Mouse (Mus musculus): ENCODE measurements around the gene Hoxc8. TPM values are rescaled to one million over a fixed set of nuclear protein-coding genes. Genes with fewer than 3 reads are reported as not detected.
A peak's percentile ranks its signal among the peaks of the same experiment; 100 is the strongest.

Gene Hoxc8
- polyA plus RNA-seq, 1 experiment from 2014 or later = not detected

DNA sequence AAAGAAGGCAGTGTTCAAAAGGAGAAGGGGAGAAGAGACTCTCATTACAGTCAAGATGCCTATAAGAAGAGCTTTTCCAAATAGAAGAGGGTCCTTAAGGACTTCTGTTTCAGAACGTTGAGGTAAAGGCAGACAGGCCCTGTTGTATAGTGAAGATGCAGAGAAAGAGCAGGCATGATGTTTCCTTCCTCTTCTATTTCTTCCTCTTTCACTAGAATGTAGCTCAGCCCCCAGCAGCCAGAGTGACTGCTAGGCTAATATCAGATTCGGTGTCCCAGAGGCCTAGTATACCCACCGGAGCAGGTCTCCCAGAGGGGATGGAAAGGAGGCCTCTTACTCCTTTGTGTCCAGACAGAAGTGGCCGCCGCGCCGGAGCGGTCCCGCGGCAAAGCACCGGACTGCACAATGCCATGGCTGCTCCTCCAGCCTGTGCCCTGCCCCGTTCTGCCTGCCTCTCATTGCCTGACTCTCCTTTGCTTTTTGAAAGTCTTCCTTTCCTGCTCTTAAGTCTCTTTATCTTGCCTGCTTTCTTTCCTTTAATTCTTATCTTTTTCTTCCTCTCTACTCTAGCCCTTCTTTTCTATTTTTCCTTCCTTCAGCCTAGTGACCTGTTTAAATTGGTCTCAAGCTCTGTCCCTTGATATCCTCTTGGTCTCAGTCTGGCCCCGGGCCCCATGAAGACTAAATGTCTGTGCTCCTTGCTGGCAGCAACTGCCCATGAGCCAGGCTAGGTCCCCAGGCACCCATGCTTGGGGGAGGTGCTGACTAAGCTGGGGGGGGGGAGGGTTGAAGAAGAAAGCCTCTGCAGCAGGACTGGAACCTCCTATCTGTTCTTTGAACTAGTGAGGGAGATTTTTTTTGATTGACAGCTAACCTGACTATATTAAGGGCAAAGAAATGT, 11.5 kb upstream of the Hoxc8 start:
- Histone ChIP-seq H3K36me3 (ENCODE audit: control insufficient read depth, insufficient read depth, low read length) (no peaks in the 10 kb centered on the region), H3K4me1 (ENCODE audit: control insufficient read depth, insufficient read depth, low read length) (0 out of 2 replicates have a peak, but pooled peaks cover 3% of the 10 kb centered on the region), H3K27me3 (ENCODE audit: control insufficient read depth, insufficient read depth, low read length) (peaks cover 99% of the 10 kb centered on the region), H3K27ac (replicated peaks; ENCODE audit: low read depth, low read length) (no peak overlapping the region), H3K4me3 (replicated peaks; ENCODE audit: low read depth, low read length) (no peak overlapping the region), H3K4me2 (ENCODE audit: low read length) (no peak overlapping the region), H3K9ac (replicated peaks; ENCODE audit: low read length) (no peak overlapping the region), H3K9me3 (ENCODE audit: control insufficient read depth, low read length) (no peaks in the 10 kb centered on the region)
- ATAC-seq (ENCODE audit: low FRiP score, low TSS enrichment) (no peak), DNase-seq (no peak)
- WGBS = 2% methylated on average over 12 of the region's 13 CpGs

DNA sequence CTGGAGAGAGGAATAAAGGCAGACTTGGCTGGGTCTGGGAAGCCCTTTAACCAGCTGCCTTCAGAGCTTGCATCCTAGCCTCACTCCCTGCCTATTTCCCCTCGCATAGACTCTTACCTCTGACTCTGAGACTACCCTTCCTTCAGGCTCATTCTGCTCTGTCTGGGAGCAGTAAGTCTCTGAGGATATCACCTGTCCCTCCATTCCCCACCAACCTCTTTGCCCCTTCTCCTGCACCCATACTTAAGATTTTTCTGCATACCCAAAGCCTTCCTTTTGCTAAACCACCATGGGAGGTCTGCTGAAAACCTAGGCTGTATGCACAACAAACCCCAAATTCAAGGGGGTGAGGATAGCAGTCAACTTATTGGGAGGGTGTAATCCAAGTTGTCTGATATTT, 10.5 kb upstream of the Hoxc8 start:
- Histone ChIP-seq H3K27me3 (ENCODE audit: control insufficient read depth, insufficient read depth, low read length) (peaks cover 98% of the 10 kb centered on the region), H3K9ac (replicated peaks; ENCODE audit: low read length) (no peak overlapping the region), H3K4me1 (ENCODE audit: control insufficient read depth, insufficient read depth, low read length) (0 out of 2 replicates have a peak, but pooled peaks cover 3% of the 10 kb centered on the region), H3K4me2 (ENCODE audit: low read length) (no peak overlapping the region), H3K4me3 (replicated peaks; ENCODE audit: low read depth, low read length) (no peak overlapping the region), H3K9me3 (ENCODE audit: control insufficient read depth, low read length) (no peaks in the 10 kb centered on the region), H3K27ac (replicated peaks; ENCODE audit: low read depth, low read length) (no peak overlapping the region), H3K36me3 (ENCODE audit: control insufficient read depth, insufficient read depth, low read length) (no peaks in the 10 kb centered on the region)
- ATAC-seq (ENCODE audit: low FRiP score, low TSS enrichment) (no peak), DNase-seq (no peak)
- 0% methylated on average over 1 of the region's 1 CpGs for WGBS

DNA sequence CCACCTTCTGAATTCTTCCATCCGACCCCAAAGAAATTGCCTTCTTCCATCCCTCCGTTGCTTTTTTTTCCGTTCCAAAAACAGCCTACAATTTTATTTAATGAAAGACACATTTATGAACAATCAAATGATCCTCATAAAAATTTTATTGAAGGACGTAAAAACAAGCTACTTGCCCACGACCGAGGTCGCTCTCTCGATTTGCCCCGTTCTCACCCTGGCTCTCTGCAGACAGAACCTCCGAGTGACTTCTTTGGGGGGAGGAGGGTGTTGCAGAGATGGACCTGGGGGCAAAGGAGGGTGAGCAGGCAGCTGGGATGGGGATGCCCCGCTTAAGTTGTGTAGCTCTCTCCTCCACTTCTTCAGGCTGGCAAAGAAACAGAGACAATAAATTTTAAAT, 10.1 kb upstream of the Hoxc8 start:
- H3K4me3 ChIP-seq (replicated peaks; ENCODE audit: low read depth, low read length) = no peak overlapping the region
- no peak overlapping the region for H3K4me2 ChIP-seq (ENCODE audit: low read length)
- no peak overlapping the region for H3K27ac ChIP-seq (replicated peaks; ENCODE audit: low read depth, low read length)
- DNase-seq (no peak), ATAC-seq (ENCODE audit: low FRiP score, low TSS enrichment) (no peak)
- 2% methylated on average over 11 of the region's 11 CpGs for WGBS
- 0 out of 2 replicates have a peak, but pooled peaks cover 3% of the 10 kb centered on the region for H3K4me1 ChIP-seq (ENCODE audit: control insufficient read depth, insufficient read depth, low read length)
- no peaks in the 10 kb centered on the region for H3K36me3 ChIP-seq (ENCODE audit: control insufficient read depth, insufficient read depth, low read length)
- H3K9ac ChIP-seq (replicated peaks; ENCODE audit: low read length) = no peak overlapping the region
- H3K9me3 ChIP-seq (ENCODE audit: control insufficient read depth, low read length) = no peaks in the 10 kb centered on the region
- peaks cover 98% of the 10 kb centered on the region for H3K27me3 ChIP-seq (ENCODE audit: control insufficient read depth, insufficient read depth, low read length)

DNA sequence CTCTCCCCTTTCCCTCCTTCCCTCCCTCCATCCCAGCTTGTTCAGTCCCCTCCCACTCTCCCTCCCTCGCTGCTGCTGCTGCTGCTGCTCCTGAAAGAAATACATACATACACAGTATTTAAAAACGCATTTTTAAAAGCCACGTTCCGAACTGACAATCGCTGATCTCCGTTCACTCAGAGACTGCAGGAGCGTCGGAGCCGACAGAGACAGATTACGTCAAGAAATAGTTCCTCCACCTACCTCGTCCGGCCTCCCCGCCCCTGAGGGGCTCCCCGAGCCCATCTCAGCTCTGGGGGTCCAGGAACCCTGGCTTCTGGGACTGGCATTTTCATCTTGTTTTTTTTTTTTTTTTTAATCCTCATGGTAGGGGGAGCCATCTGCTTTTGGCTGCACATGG, 9.5 kb upstream of the Hoxc8 start:
- Histone ChIP-seq H3K36me3 (ENCODE audit: control insufficient read depth, insufficient read depth, low read length) (no peaks in the 10 kb centered on the region), H3K27ac (replicated peaks; ENCODE audit: low read depth, low read length) (no peak overlapping the region), H3K4me3 (replicated peaks; ENCODE audit: low read depth, low read length) (0 out of 2 replicates have a peak overlapping the region, but pooled peaks have one; percentile 14), H3K4me2 (ENCODE audit: low read length) (peak overlapping the region; percentile 40; the same call in 1 of the 2 replicates), H3K27me3 (ENCODE audit: control insufficient read depth, insufficient read depth, low read length) (peaks cover 98% of the 10 kb centered on the region), H3K4me1 (ENCODE audit: control insufficient read depth, insufficient read depth, low read length) (0 out of 2 replicates have a peak, but pooled peaks cover 3% of the 10 kb centered on the region), H3K9me3 (ENCODE audit: control insufficient read depth, low read length) (no peaks in the 10 kb centered on the region), H3K9ac (replicated peaks; ENCODE audit: low read length) (no peak overlapping the region)
- ATAC-seq (ENCODE audit: low FRiP score, low TSS enrichment) (no peak), DNase-seq (no peak)
- under 1% methylated on average over 14 of the region's 14 CpGs for WGBS

DNA sequence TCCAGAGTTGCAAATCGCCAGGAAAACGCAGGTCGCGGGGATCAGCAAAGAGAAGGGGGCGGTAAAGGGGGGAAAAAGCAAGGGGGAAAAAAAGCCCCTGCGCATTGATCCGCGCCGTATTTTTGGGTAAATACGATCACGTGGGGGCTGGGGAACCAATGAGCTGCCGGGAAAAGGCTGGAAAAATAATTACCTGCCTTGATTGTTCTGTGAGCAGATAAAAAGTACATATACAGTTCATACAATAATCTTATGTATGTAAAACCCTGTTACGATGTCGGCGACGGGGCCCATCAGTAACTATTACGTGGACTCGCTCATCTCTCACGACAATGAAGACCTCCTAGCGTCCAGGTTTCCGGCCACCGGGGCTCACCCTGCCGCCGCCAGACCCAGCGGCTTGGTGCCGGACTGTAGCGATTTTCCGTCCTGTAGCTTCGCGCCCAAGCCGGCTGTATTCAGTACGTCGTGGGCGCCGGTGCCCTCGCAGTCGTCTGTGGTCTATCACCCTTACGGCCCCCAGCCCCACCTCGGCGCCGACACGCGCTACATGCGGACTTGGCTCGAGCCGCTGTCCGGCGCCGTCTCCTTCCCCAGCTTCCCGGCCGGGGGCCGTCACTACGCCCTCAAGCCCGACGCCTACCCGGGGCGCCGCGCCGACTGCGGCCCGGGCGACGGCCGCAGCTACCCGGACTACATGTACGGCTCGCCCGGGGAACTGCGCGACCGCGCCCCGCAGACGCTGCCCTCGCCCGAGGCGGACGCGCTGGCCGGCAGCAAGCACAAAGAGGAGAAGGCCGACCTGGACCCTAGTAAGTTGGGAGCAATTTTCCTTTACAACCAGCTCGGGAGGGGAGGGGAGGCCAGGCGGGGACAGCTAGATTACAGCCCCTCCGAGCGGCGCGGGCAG, 8.8 kb upstream of the Hoxc8 start:
- Histone ChIP-seq H3K4me2 (ENCODE audit: low read length) (peak overlapping the region; percentile 40), H3K27ac (replicated peaks; ENCODE audit: low read depth, low read length) (no peak overlapping the region), H3K9me3 (ENCODE audit: control insufficient read depth, low read length) (no peaks in the 10 kb centered on the region), H3K9ac (replicated peaks; ENCODE audit: low read length) (no peak overlapping the region), H3K4me3 (replicated peaks; ENCODE audit: low read depth, low read length) (0 out of 2 replicates have a peak overlapping the region, but pooled peaks have one; percentile 14), H3K4me1 (ENCODE audit: control insufficient read depth, insufficient read depth, low read length) (0 out of 2 replicates have a peak, but pooled peaks cover 3% of the 10 kb centered on the region), H3K36me3 (ENCODE audit: control insufficient read depth, insufficient read depth, low read length) (no peaks in the 10 kb centered on the region), H3K27me3 (ENCODE audit: control insufficient read depth, insufficient read depth, low read length) (peaks cover 99% of the 10 kb centered on the region)
- 1% methylated on average over 88 of the region's 88 CpGs for WGBS
- DNase-seq = peak; percentile 53
- ATAC-seq (ENCODE audit: low FRiP score, low TSS enrichment) = no peak; the same call in 1 of the 2 replicates

DNA sequence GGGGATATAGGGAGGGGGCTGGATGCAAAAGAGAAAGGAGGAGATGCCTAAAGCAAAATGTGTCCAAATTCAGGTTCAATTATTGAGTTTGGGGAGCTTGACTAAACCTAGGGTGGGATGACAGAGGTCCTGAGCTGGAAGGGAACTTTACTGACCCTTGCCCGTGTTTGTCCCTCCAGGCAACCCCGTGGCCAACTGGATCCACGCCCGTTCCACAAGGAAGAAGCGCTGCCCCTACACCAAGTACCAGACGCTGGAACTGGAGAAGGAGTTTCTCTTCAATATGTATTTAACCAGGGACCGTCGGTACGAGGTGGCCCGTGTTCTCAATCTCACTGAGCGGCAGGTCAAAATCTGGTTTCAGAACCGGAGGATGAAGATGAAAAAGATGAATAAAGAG, 6.7 kb upstream of the Hoxc8 start:
- under 1% methylated on average over 12 of the region's 12 CpGs for WGBS
- Histone ChIP-seq H3K4me1 (ENCODE audit: control insufficient read depth, insufficient read depth, low read length) (0 out of 2 replicates have a peak, but pooled peaks cover 3% of the 10 kb centered on the region), H3K9ac (replicated peaks; ENCODE audit: low read length) (no peak overlapping the region), H3K9me3 (ENCODE audit: control insufficient read depth, low read length) (no peaks in the 10 kb centered on the region), H3K4me3 (replicated peaks; ENCODE audit: low read depth, low read length) (no peak overlapping the region), H3K36me3 (ENCODE audit: control insufficient read depth, insufficient read depth, low read length) (no peaks in the 10 kb centered on the region), H3K27ac (replicated peaks; ENCODE audit: low read depth, low read length) (no peak overlapping the region), H3K4me2 (ENCODE audit: low read length) (no peak overlapping the region), H3K27me3 (ENCODE audit: control insufficient read depth, insufficient read depth, low read length) (peaks cover 99% of the 10 kb centered on the region)
- no peak for ATAC-seq (ENCODE audit: low FRiP score, low TSS enrichment)
- no peak for DNase-seq

DNA sequence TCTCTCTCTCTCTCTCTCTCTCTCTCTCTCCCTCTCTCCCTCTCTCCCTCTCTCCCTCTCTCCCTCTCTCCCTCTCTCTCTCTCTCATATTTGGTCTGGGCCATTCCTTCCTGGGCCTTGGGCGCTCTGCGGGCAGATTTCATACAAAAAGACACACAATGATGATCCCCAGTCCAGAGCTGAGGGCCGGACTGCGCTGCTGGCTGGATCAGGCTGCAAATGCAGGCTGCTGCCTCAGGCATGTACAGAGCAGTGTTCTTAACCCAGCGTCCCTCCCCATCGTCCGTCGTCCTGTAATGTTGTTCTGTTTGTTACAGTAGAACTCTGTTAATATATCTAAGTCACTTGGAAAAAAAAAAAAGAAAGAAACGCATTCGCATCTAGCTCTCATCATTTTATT, 5.9 kb upstream of the Hoxc8 start:
- 0 out of 2 replicates have a peak, but pooled peaks cover 3% of the 10 kb centered on the region for H3K4me1 ChIP-seq (ENCODE audit: control insufficient read depth, insufficient read depth, low read length)
- ATAC-seq (ENCODE audit: low FRiP score, low TSS enrichment) (no peak), DNase-seq (no peak)
- no peak overlapping the region for H3K4me3 ChIP-seq (replicated peaks; ENCODE audit: low read depth, low read length)
- no peak overlapping the region for H3K4me2 ChIP-seq (ENCODE audit: low read length)
- WGBS = 1% methylated on average over 10 of the region's 10 CpGs
- H3K27me3 ChIP-seq (ENCODE audit: control insufficient read depth, insufficient read depth, low read length) = peaks cover 99% of the 10 kb centered on the region
- H3K27ac ChIP-seq (replicated peaks; ENCODE audit: low read depth, low read length) = no peak overlapping the region
- no peak overlapping the region for H3K9ac ChIP-seq (replicated peaks; ENCODE audit: low read length)
- H3K36me3 ChIP-seq (ENCODE audit: control insufficient read depth, insufficient read depth, low read length) = no peaks in the 10 kb centered on the region
- no peaks in the 10 kb centered on the region for H3K9me3 ChIP-seq (ENCODE audit: control insufficient read depth, low read length)

DNA sequence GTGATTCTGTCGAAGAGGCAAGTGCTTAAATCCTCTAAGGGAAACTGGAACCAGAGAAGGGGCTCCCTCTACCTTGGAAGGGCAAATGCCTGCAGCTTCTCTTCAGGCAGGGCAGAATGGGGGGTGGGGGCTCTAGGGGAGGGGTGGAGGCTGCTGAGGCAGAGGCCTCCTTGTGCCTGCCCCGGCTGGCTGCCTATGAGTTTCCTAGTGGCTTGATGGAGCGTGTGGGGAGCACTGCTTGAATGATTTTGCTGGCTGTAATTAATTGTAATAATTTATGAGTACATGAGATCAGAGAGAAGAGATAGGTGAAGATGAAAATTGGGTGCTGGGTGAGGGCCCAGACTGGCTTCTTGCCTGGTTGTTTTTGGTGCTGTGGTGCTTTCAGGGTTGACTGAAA, 5.5 kb upstream of the Hoxc8 start:
- Histone ChIP-seq H3K9ac (replicated peaks; ENCODE audit: low read length) (no peak overlapping the region), H3K4me2 (ENCODE audit: low read length) (no peak overlapping the region), H3K27me3 (ENCODE audit: control insufficient read depth, insufficient read depth, low read length) (peaks cover 99% of the 10 kb centered on the region), H3K27ac (replicated peaks; ENCODE audit: low read depth, low read length) (no peak overlapping the region), H3K4me1 (ENCODE audit: control insufficient read depth, insufficient read depth, low read length) (0 out of 2 replicates have a peak, but pooled peaks cover 3% of the 10 kb centered on the region), H3K36me3 (ENCODE audit: control insufficient read depth, insufficient read depth, low read length) (no peaks in the 10 kb centered on the region), H3K4me3 (replicated peaks; ENCODE audit: low read depth, low read length) (no peak overlapping the region), H3K9me3 (ENCODE audit: control insufficient read depth, low read length) (no peaks in the 10 kb centered on the region)
- 3% methylated on average over 3 of the region's 3 CpGs for WGBS
- ATAC-seq (ENCODE audit: low FRiP score, low TSS enrichment) (no peak), DNase-seq (no peak)

Data from midbrain, embryonic 14.5 days (tissue).